Mouse (Mus musculus): ENCODE measurements at regions not wholly inside any gene's neighbourhood (a gene's known extent, or its start where the extent isn't known, plus 50 kb on each side); places are given as distances from the start of the nearest gene placed in this dataset.

GRCm38 (mm10) chr3:148662888-148663477 is 327.4 kb downstream of the Adgrl2 start:
- H3K27me3 ChIP-seq (ENCODE audit: control insufficient read depth, insufficient read depth, insufficient read length) = no peaks in the 10 kb centered on the region
- no peak overlapping the region for H3K4me3 ChIP-seq (ENCODE audit: insufficient read depth, poor library complexity, severe bottlenecking)
- no peak for TF ChIP-seq MYOG (IDR thresholded peaks at IDR 0.05; ENCODE audit: control insufficient read depth, extremely low read depth, insufficient read length)
- no peak for TF ChIP-seq USF1 (IDR thresholded peaks at IDR 0.05; ENCODE audit: low read depth)
- TF ChIP-seq MYOD1 (IDR thresholded peaks at IDR 0.05; ENCODE audit: control insufficient read depth, insufficient read length, low read depth) = no peak
- no peak for TF ChIP-seq FOSL1 (IDR thresholded peaks at IDR 0.05; ENCODE audit: insufficient read depth, low read length, poor library complexity, severe bottlenecking)
- TF ChIP-seq CTCF (IDR thresholded peaks at IDR 0.05; ENCODE audit: control insufficient read depth, insufficient read depth, insufficient read length) = no peak
- TF ChIP-seq MAX (IDR thresholded peaks at IDR 0.05) = no peak
- no peak for TF ChIP-seq CEBPB (IDR thresholded peaks at IDR 0.05; ENCODE audit: low read depth)
- no peak overlapping the region for H3ac ChIP-seq (ENCODE audit: control insufficient read depth, insufficient read length, low read depth)
- H3K36me3 ChIP-seq (ENCODE audit: control insufficient read depth, insufficient read depth) = no peaks in the 10 kb centered on the region
- H3K79me2 ChIP-seq (ENCODE audit: control insufficient read depth, insufficient read depth) = no peaks in the 10 kb centered on the region
- no peaks in the 10 kb centered on the region for H3K79me3 ChIP-seq (ENCODE audit: low read depth)

GRCm38 (mm10) chr3:148659024-148659423 is 331.3 kb downstream of the Adgrl2 start:
- H3K36me3 ChIP-seq (ENCODE audit: control insufficient read depth, insufficient read depth) = no peaks in the 10 kb centered on the region
- H3K27me3 ChIP-seq (ENCODE audit: control insufficient read depth, insufficient read depth, insufficient read length) = no peaks in the 10 kb centered on the region
- no peaks in the 10 kb centered on the region for H3K79me2 ChIP-seq (ENCODE audit: control insufficient read depth, insufficient read depth)
- H3ac ChIP-seq (ENCODE audit: control insufficient read depth, insufficient read length, low read depth) = no peak overlapping the region
- H3K79me3 ChIP-seq (ENCODE audit: low read depth) = no peaks in the 10 kb centered on the region
- no peak overlapping the region for H3K4me3 ChIP-seq (ENCODE audit: insufficient read depth, poor library complexity, severe bottlenecking)
- TF ChIP-seq MYOG (IDR thresholded peaks at IDR 0.05; ENCODE audit: control insufficient read depth, extremely low read depth, insufficient read length) = no peak
- TF ChIP-seq MYOD1 (IDR thresholded peaks at IDR 0.05; ENCODE audit: control insufficient read depth, insufficient read length, low read depth) = no peak
- no peak for TF ChIP-seq CEBPB (IDR thresholded peaks at IDR 0.05; ENCODE audit: low read depth)
- TF ChIP-seq FOSL1 (IDR thresholded peaks at IDR 0.05; ENCODE audit: insufficient read depth, low read length, poor library complexity, severe bottlenecking) = no peak
- no peak for TF ChIP-seq MAX (IDR thresholded peaks at IDR 0.05)
- no peak for TF ChIP-seq CTCF (IDR thresholded peaks at IDR 0.05; ENCODE audit: control insufficient read depth, insufficient read depth, insufficient read length)
- TF ChIP-seq USF1 (IDR thresholded peaks at IDR 0.05; ENCODE audit: low read depth) = no peak

- H3ac ChIP-seq (ENCODE audit: control insufficient read depth, insufficient read length, low read depth) = no peak overlapping the region
- H3K4me3 ChIP-seq (ENCODE audit: insufficient read depth, poor library complexity, severe bottlenecking) = no peak overlapping the region
- H3K79me3 ChIP-seq (ENCODE audit: low read depth) = no peaks in the 10 kb centered on the region
These were observed 332.0 kb downstream of the Adgrl2 start for GRCm38 (mm10) chr3:148658368-148658767.

GRCm38 (mm10) chr3:148656187-148656586 is 334.2 kb downstream of the Adgrl2 start:
- Histone ChIP-seq H3K27me3 (ENCODE audit: control insufficient read depth, insufficient read depth, insufficient read length) (no peaks in the 10 kb centered on the region), H3K79me2 (ENCODE audit: control insufficient read depth, insufficient read depth) (no peaks in the 10 kb centered on the region), H3K4me3 (ENCODE audit: insufficient read depth, poor library complexity, severe bottlenecking) (no peak overlapping the region), H3K36me3 (ENCODE audit: control insufficient read depth, insufficient read depth) (no peaks in the 10 kb centered on the region), H3K79me3 (ENCODE audit: low read depth) (no peaks in the 10 kb centered on the region), H3ac (ENCODE audit: control insufficient read depth, insufficient read length, low read depth) (no peak overlapping the region)
- TF ChIP-seq MYOD1 (IDR thresholded peaks at IDR 0.05; ENCODE audit: control insufficient read depth, insufficient read length, low read depth) (no peak), CTCF (IDR thresholded peaks at IDR 0.05; ENCODE audit: control insufficient read depth, insufficient read depth, insufficient read length) (no peak), MAX (IDR thresholded peaks at IDR 0.05) (no peak), USF1 (IDR thresholded peaks at IDR 0.05; ENCODE audit: low read depth) (no peak), MYOG (IDR thresholded peaks at IDR 0.05; ENCODE audit: control insufficient read depth, extremely low read depth, insufficient read length) (no peak), FOSL1 (IDR thresholded peaks at IDR 0.05; ENCODE audit: insufficient read depth, low read length, poor library complexity, severe bottlenecking) (no peak)

More at GRCm38 (mm10) chr3:148658368-148658767, 332.0 kb downstream of the Adgrl2 start:
- Histone ChIP-seq H3K36me3 (ENCODE audit: control insufficient read depth, insufficient read depth) (no peaks in the 10 kb centered on the region), H3K79me2 (ENCODE audit: control insufficient read depth, insufficient read depth) (no peaks in the 10 kb centered on the region), H3K27me3 (ENCODE audit: control insufficient read depth, insufficient read depth, insufficient read length) (no peaks in the 10 kb centered on the region)
- no peak for TF ChIP-seq USF1 (IDR thresholded peaks at IDR 0.05; ENCODE audit: low read depth)
- no peak for TF ChIP-seq CTCF (IDR thresholded peaks at IDR 0.05; ENCODE audit: control insufficient read depth, insufficient read depth, insufficient read length)
- TF ChIP-seq MAX (IDR thresholded peaks at IDR 0.05) = no peak
- TF ChIP-seq MYOG (IDR thresholded peaks at IDR 0.05; ENCODE audit: control insufficient read depth, extremely low read depth, insufficient read length) = no peak
- TF ChIP-seq FOSL1 (IDR thresholded peaks at IDR 0.05; ENCODE audit: insufficient read depth, low read length, poor library complexity, severe bottlenecking) = no peak
- no peak for TF ChIP-seq CEBPB (IDR thresholded peaks at IDR 0.05; ENCODE audit: low read depth)
- TF ChIP-seq MYOD1 (IDR thresholded peaks at IDR 0.05; ENCODE audit: control insufficient read depth, insufficient read length, low read depth) = no peak

GRCm38 (mm10) chr3:148650241-148650640 is 340.1 kb downstream of the Adgrl2 start:
- H3K79me3 ChIP-seq (ENCODE audit: low read depth) = no peaks in the 10 kb centered on the region
- H3K36me3 ChIP-seq (ENCODE audit: control insufficient read depth, insufficient read depth) = no peaks in the 10 kb centered on the region
- no peaks in the 10 kb centered on the region for H3K79me2 ChIP-seq (ENCODE audit: control insufficient read depth, insufficient read depth)
- no peak overlapping the region for H3K4me3 ChIP-seq (ENCODE audit: insufficient read depth, poor library complexity, severe bottlenecking)
- TF ChIP-seq CTCF (IDR thresholded peaks at IDR 0.05; ENCODE audit: control insufficient read depth, insufficient read depth, insufficient read length) (no peak), FOSL1 (IDR thresholded peaks at IDR 0.05; ENCODE audit: insufficient read depth, low read length, poor library complexity, severe bottlenecking) (no peak), USF1 (IDR thresholded peaks at IDR 0.05; ENCODE audit: low read depth) (no peak), MYOD1 (IDR thresholded peaks at IDR 0.05; ENCODE audit: control insufficient read depth, insufficient read length, low read depth) (no peak), MAX (IDR thresholded peaks at IDR 0.05) (no peak), MYOG (IDR thresholded peaks at IDR 0.05; ENCODE audit: control insufficient read depth, extremely low read depth, insufficient read length) (no peak), CEBPB (IDR thresholded peaks at IDR 0.05; ENCODE audit: low read depth) (no peak)
- no peak overlapping the region for H3ac ChIP-seq (ENCODE audit: control insufficient read depth, insufficient read length, low read depth)
- H3K27me3 ChIP-seq (ENCODE audit: control insufficient read depth, insufficient read depth, insufficient read length) = no peaks in the 10 kb centered on the region
